In genomic region chr3:66959972-66960371, GRCm38 (mm10) we compare ENCODE assay signal across 24 mouse cellular contexts. TPM values are rescaled to one million over a fixed set of nuclear protein-coding genes. Genes with fewer than 3 reads are reported as not detected.
"Had no signal": no experiment of that assay in that cellular context is flagged by ENCODE, and none has a peak within 500 bp of the region (broad histone marks: within the 10 kb centered on the region; RNA-seq: fewer than 3 reads in every experiment).

No protein-coding gene starts in this region.

- H3K9me3 ChIP-seq: limb, embryonic 12.5 days; limb, embryonic 15.5 days; liver, embryonic 15.5 days; lung, embryonic 15.5 days; midbrain, embryonic 10.5 days; midbrain, embryonic 15.5 days; neural tube, embryonic 12.5 days; neural tube, embryonic 15.5 days; stomach, embryonic 15.5 days had no signal

- H3K36me3 ChIP-seq: limb, embryonic 12.5 days; limb, embryonic 15.5 days; liver, embryonic 15.5 days; lung, embryonic 15.5 days; midbrain, embryonic 10.5 days; midbrain, embryonic 15.5 days; neural tube, embryonic 12.5 days; neural tube, embryonic 15.5 days; stomach, embryonic 15.5 days had no signal

- H3K4me1 ChIP-seq: limb, embryonic 15.5 days; liver, embryonic 15.5 days; lung, embryonic 15.5 days; midbrain, embryonic 15.5 days; neural tube, embryonic 12.5 days; neural tube, embryonic 15.5 days; stomach, embryonic 15.5 days had no signal

- H3K27ac ChIP-seq: limb, embryonic 12.5 days; limb, embryonic 15.5 days; liver, embryonic 15.5 days; lung, embryonic 15.5 days; midbrain, embryonic 10.5 days; midbrain, embryonic 15.5 days; neural tube, embryonic 12.5 days; neural tube, embryonic 15.5 days; stomach, embryonic 15.5 days had no signal

- H3K4me3 ChIP-seq: limb, embryonic 12.5 days; limb, embryonic 15.5 days; liver, embryonic 15.5 days; lung, embryonic 15.5 days; midbrain, embryonic 10.5 days; midbrain, embryonic 15.5 days; neural tube, embryonic 12.5 days; neural tube, embryonic 15.5 days; stomach, embryonic 15.5 days had no signal

- ATAC-seq: intestine, embryonic 16.5 days; midbrain, embryonic 15.5 days had no signal

- DNase-seq: kidney, adult 18-20 months; kidney, adult 9 months; kidney, postnatal 14 days; kidney, postnatal 4 days; left cerebral cortex, postnatal 4 days; lung, adult 18-20 months; lung, postnatal 10 days; lung, postnatal 36 days; retina, postnatal 1 day; thymus, postnatal 25 days had no signal

- H3K27me3 ChIP-seq: limb, embryonic 15.5 days; liver, embryonic 15.5 days; midbrain, embryonic 15.5 days; neural tube, embryonic 12.5 days; stomach, embryonic 15.5 days had no signal

- H3K4me2 ChIP-seq: limb, embryonic 12.5 days; limb, embryonic 15.5 days; liver, embryonic 11.5 days; liver, embryonic 15.5 days; lung, embryonic 15.5 days; midbrain, embryonic 15.5 days; neural tube, embryonic 12.5 days; neural tube, embryonic 15.5 days; stomach, embryonic 15.5 days had no signal

- H3K9ac ChIP-seq: limb, embryonic 12.5 days; limb, embryonic 15.5 days; liver, embryonic 15.5 days; lung, embryonic 15.5 days; midbrain, embryonic 15.5 days; neural tube, embryonic 12.5 days; neural tube, embryonic 15.5 days; stomach, embryonic 15.5 days had no signal

RNA-seq across cellular contexts. Expression of gene Shox2, which starts 21.6 kb away (rescaled TPM):
- total RNA-seq: left cerebral cortex, postnatal 14 days had no signal
- polyA plus RNA-seq: small intestine, adult 2 months; spleen, adult 2 months had no signal
